Mouse (Mus musculus) thymus, postnatal 4 days (tissue): ENCODE results near the gene Prox1.
A peak's percentile ranks its signal among the peaks of the same experiment; 100 is the strongest.

ENCODE experiments used
- DNase-seq: peaks from one replicate; pipeline ENCODE4 v3.0.0; 2021

The Prox1 gene

DNA sequence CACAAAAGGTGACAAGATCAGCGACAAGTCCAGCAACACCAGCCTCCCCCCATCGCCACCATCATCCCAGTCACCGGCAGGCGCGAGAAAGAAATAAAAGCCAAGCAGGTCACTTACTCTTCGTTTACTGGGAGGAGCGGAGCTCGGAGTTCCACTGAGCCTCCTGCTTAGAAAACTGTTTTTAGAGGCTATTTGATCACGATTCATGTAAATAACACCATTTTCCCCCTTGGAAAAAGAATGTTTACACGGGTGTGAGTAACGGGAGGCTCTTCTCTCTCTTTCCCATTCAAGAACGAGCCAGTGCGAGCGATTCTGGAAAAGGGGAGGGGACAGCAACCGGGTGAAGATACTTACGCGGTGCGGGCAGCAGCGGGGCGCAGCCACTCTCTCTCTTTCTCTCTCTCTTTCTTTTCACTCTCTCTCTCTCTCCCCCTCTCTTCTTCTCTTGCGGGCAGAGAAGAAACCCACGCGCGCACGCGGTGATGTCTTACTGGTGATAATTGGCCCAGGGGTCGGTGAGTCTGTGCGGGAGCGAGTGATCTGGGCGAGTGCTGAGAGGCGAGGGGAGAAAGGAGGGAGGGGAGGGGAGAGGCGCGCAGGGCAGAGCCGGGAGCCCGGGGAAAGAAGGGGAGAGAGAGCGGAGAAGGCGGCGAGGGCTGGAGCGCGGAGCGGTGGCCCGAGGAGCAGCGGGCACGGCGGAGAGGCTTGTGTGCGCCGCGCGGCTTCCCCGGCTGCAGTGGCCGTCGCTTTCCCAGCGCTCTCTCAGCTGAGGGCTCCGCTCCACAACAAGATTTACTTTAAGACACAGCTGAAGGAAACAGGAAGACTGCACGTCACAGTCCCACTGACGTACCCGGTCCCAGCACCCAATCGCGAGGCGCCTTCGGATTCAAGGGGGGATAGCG lies at the start of gene Prox1:
Gene Prox1 (minus strand): TSS at position 804 of the 908 bp plus-strand sequence.
- peak; percentile 40 for DNase-seq

DNA sequence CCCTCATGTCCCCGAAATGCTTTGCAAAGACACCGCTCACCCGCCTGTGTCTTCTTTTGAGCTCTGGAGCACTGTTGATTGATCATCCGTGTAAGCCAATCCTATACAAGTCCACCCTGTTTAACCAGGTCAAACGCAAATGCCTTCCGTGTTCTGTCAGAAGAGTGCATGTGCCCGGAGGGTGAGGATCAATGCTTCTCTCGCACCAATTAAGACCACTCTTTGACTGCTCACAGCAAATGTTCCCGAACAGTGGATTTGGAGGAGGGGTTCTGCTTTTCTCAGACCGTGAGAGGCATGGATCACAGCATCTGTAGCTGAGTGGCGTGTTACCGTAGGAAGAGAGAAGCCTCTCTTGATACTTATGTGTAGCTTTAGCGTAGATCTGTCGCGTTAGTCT lies 46.1 kb upstream of the Prox1 start:
- no peak for DNase-seq

GRCm38 (mm10) chr1:190214626-190215025 lies 44.1 kb upstream of the Prox1 start:
- DNase-seq: no peak

GRCm38 (mm10) chr1:190213175-190213574 lies 42.7 kb upstream of the Prox1 start:
- no peak for DNase-seq

GRCm38 (mm10) chr1:190207246-190207645 lies 36.7 kb upstream of the Prox1 start:
- no peak for DNase-seq

GRCm38 (mm10) chr1:190205691-190206090 lies 35.2 kb upstream of the Prox1 start:
- DNase-seq: no peak

- no peak for DNase-seq
These were observed 34.0 kb upstream of the Prox1 start for GRCm38 (mm10) chr1:190204378-190205070.

DNA sequence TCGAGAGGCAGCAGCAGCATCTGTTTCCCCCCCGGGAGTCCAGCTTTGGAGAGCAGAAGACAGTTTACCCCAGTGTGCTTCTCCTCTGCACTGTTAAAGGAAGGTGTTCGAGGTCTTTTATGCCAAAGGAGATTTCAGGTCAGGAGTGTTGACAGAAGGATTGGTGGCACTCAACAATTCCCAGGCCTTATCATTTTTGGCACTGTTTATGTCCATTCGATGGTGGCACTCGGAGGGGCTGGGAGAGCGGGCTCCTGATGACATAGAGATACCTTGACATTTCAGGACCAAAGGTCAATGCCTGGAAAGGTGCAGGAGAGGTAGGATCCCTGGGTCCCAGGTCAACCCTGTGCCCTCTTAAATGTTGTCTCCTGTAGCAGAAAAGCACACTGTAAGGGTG lies 31.2 kb upstream of the Prox1 start:
- DNase-seq: no peak

DNA sequence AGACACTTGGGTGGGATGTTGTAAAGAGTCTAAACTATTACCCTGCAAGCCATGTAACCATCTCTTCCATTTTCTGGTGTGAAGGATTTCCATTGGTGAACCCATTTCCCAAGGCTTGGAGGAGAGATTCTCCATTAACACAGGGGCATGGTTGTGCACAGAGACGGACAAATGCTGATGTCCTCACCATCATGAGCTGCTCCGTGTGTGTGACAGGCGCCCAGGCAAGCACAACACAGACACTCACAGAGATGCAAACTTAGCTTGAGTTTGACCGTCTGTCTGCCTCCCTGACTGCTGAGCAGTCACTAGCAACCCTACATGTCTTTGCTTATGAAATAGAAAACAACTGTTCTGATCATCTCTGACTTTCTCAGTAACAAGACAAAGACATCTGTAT lies 30.5 kb upstream of the Prox1 start:
- no peak for DNase-seq

GRCm38 (mm10) chr1:190198247-190198646 lies 27.7 kb upstream of the Prox1 start:
- no peak for DNase-seq

GRCm38 (mm10) chr1:190192011-190192410 lies 21.5 kb upstream of the Prox1 start:
- no peak for DNase-seq

- DNase-seq: no peak
These were observed 19.9 kb upstream of the Prox1 start for GRCm38 (mm10) chr1:190190231-190190965.

DNA sequence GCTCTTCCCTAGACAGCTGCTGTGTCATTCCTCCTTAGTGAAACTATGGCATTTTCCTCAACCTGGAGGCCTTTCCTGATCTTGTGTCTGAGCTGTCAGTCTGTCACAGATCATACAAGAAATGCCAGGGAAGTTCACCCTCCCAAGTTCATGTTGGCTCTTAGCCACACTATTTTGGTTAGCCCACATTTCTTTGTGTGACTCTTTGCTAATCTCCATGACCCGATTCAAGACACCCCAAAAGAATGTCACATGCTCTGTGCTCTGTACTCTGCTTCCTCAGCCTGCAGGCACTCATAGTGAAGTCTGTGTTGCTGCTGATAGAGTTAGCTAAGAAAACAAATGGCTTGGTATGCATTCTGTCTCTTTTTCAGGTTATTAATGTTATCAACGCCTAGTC lies 18.6 kb upstream of the Prox1 start:
- no peak for DNase-seq

DNA sequence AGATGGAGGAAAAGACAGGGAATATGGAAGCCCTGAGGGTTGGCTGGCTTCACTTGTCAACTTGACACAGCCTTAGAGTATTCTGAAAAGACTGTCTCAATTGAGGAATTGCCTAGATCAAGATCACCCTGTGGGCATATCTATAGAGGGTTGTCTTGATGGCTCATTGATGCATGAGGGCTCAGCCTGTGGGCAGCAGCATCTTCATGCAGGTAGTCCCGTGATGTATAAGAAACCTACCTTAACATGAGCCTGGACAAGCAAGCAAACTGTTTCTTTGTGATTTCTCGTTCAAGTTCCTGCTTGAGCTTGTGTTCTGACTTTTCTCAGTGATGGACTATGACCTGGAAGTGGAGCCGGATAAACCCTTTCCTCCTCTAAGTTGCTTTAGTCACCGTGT lies 15.8 kb upstream of the Prox1 start:
- no peak for DNase-seq

GRCm38 (mm10) chr1:190185284-190185683 lies 14.8 kb upstream of the Prox1 start:
- no peak for DNase-seq

GRCm38 (mm10) chr1:190183574-190183973 lies 13.1 kb upstream of the Prox1 start:
- DNase-seq: no peak

DNA sequence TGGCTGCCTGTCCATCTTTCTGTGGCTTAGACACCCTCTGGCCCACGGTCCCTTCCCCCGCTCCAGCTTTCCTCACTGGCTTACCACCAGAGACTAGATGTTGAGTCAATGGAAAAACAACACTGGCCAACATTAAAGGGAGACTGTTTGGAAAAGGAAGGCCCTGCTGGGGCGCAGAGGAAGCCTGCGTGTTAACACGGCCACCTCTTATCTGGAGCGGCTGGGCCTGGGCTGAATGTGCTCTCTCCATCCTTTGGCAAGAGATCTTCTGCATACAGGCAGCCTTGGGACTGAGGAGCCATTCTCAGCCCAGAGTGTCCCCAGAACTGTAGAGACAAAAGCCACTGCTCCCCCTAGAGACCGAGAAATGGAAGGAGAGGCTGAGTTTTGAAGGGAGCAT lies 11.3 kb upstream of the Prox1 start:
- DNase-seq: no peak

DNA sequence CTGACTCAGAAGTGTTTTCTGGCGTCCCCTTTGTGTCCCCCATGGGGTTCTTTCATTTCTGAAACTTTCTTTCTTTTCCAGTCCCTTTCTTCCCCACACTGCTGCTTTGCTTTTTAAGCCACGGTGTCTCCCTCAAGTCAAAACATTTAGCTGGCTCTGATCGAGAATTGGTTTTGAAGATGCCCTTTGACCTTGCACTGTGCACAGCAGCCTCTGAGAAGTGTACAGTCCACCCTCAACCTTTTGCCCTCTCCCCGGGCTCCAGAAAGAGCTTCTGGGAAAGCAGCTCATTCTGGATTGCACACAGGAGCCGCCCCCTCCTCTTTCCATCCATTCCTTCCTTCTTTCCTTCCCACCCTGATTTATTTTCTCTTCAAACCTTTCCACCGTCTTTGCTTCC lies 10.3 kb upstream of the Prox1 start:
- DNase-seq: no peak

- DNase-seq: no peak
These were observed 6.4 kb upstream of the Prox1 start for GRCm38 (mm10) chr1:190176961-190177360.

DNA sequence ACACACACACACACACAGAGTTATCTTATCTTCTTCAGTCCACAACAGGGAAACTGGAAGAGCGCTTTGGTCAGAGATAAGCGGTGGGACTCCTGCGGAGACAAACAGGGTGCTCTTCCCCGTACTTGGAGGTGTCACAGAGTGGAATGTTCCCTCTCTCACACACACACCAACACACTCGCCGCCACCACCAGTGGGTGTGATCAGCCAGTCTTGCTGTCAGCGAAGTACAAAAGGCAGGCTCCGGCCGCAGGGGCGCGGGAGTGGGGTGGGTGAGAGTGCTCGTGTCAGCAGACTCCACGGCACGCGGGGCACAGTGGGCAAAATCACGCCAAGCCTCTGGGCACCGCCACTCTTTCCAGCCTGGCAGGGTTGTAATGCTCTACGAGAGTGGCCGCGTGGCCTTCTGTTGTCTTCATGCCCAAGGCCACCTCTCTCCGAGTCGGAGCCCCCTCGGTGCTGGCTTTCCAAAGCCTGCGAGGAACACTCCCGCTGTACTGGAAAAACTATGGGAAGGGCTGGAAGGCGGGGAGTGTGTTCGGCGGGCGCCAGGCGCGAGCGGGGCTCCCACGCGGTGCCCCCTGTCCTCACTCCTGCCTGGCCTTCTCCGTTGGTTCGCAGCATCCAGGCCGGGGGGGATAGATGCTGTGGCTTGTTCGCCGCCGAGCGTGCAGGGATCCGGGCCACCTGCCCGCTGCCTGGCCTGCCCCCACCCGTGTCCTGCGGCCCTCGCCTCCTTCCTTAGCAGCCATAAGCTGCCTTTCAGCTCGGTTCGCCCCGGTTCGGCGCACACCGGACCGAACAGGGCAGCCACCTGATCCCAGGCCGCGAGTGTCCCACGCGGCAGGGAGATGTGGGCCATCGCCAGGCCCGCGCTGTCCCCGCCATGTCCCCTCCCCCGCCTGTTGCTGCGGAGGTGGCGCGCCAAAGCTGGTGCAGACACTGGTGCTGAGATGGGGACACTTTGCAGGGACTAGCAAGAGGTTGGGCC lies 4.5 kb upstream of the Prox1 start:
- DNase-seq: no peak

DNA sequence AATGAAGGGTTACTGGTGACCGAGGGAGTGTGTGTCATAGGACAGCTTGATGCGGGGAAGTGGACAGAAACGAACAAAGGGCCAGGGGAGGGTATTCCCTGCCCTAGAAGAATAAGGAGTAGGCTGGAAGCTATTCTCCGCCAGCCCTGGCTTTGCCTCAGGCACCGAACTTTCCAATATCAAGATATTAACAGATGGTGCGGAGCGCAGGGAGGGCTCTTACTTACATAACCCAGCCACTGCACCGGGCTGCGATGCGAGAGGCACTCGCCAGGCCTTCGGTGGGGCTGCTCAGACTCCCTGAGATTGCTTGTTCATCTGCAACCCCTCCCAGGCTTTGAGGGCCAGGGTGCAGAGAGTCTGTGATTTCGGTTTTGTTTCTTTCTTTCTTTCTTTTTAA lies 3.7 kb upstream of the Prox1 start:
- DNase-seq: no peak

DNA sequence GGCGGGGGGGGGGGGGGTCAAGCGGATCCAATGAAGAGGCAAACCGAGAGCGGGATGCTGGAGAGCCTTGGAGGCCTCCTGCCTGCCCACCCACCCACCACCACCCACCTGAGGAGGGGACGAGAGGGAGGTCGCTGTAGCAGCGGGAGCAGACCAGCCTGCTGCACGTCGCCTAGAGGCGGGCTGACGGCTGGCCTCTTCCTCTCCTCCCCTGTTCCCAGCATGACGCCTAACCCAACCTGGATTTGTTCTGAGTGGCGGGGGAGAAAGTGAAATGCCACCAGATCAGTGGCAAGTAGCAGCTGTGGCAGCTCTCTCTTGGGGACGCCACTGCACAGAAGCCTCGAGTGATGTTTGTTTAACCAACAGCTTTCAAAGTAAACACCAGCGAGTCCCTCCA lies 3.1 kb upstream of the Prox1 start:
- DNase-seq: no peak
